Mouse (Mus musculus): ENCODE measurements around the gene Usp15.
A peak's percentile ranks its signal among the peaks of the same experiment; 100 is the strongest.
"Not testable (repeated sequence)": the region's sequence is repeated elsewhere in the genome, so short reads cannot be mapped to it uniquely, and the experiment has no call there.

Gene Usp15

DNA sequence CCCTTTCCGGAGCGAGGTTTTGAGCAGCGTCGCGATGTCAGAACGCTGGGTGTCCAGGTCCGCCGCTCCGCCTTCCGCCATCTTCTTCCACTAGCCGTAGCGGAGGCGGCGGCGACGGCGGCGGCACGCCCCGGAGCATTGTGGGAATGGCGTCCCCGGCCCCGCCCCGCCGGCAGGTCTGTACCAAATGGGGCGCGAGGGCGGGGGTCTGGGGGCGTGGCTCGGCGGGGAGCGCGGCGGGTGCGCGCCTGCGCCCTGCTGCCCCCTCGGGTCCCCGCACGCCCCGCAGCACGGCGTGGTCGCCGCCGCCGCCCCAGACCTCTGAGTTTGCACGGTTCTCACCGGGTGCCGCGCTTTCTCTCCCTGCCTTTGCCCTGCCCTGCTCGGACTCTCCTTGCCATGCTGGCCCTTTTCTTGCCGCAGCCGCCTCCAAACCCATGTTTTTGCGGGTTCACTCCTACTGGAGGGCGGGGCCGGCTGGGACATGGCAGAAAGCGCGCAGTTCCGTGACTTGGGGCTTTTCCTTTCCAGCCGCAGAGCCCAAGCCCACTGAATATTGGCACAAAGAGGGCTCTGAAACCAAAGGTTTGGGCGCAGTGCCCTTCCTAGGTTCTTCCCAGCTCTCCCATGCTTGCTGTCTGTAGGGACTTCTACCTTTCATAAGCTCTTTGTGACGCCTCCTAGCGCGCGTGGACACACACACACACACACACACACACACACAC is at the start of gene Usp15:
Gene Usp15, minus strand, starts transcription at position 161 of the 725 bp plus-strand sequence.
- peak; percentile 88 for DNase-seq (ENCODE audit: low spot score in 2 of 2)

DNA sequence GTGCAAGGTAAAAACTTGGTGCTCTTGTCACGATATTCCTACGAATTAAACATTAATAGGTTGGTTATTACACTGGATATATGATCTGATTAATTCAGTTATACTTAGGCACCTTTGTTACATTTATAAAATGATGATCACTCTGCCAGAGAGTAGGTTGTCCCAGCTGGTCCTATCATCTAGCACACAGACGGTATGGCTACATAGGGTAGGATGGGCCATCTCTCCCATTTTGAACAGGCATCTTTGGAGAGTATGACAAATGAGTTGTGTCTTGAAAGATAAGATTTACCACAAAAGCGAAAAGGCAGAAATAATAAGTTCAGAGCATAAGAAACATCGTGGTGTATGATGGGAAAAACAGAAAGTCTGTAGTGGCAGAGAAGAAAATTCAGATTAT is 32.6 kb upstream of the Usp15 start:
- DNase-seq (ENCODE audit: low spot score in 2 of 2): no peak

DNA sequence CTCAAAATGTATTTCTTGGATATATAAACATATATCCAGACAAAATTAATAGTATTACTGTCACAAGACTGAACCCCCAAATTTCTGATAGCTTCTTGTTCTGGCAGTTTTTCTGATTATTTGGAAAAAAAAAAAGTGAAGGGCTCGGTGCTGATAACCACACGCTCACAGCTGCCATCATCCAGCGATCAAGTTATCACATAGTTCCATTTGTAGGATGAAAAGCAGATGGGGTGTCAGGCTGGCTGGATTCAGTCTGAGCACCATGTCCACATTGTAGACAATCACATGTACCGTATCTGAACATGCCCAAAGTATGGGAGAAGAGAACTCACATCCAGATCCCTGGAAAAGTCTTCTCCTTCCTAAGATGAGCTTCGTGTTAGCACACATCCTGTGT is 26.0 kb upstream of the Usp15 start:
- no peak for DNase-seq (ENCODE audit: low spot score in 2 of 2)

DNA sequence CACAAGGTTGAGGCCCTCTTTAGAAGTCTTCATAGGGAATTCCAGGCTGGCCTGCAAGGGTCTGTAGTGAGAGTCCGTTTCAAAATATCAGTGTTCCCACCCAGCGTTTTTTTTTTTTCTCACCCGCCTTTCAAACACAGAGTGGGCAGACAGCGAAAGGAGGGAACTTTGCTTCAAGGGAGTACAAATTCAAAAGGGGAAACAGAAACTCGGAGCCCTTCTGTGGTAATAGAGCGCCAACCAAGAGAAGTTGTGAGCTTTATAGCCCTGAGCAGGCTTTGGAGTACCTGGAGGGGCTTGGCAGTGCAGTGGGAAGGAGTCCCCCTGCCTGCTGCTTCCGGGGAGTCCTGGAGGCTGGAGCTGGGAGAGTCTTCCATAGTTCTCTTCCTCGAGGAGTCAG is 12.7 kb upstream of the Usp15 start:
- DNase-seq (ENCODE audit: low spot score in 2 of 2): no peak

DNA sequence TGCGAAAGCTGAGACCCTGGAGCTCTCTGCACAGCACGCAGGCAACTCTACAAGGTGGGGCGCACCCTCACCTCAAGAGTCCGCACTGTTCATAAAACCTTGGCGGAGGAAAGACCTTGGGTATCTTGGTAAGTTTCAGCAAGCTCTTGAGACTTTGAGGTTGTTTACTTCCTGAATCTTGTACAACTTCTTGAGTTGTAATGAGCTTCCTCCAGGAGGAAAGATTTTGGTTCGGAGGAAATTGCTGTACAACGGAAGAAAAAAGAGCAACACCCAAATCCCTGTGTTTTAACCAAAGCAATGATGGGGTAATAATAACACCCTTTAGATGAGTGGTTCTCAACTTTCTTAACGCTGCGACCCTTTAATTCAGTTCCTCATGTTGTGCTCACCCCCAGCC is 11.5 kb upstream of the Usp15 start:
- DNase-seq (ENCODE audit: low spot score in 2 of 2): no peak

DNA sequence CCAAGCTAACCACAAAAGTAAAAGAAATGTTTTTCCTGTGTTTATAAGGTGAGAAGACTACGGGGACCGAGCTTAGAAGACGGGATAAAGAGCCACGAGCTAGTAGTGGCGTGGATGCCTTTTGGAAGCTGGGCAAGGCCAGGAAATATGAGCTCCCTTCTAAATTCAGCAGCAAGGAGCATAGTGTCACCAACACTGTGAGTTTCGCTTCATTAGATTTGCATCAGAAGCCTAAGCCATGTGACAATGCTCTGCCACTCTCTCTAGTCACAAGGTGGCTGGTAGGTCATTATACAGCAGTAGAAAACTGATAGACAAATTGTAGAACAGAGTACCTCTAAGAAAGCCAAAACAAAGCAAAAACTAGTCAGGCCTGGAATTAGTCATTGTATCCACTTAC is 9.3 kb upstream of the Usp15 start:
- no peak for DNase-seq (ENCODE audit: low spot score in 2 of 2)

DNA sequence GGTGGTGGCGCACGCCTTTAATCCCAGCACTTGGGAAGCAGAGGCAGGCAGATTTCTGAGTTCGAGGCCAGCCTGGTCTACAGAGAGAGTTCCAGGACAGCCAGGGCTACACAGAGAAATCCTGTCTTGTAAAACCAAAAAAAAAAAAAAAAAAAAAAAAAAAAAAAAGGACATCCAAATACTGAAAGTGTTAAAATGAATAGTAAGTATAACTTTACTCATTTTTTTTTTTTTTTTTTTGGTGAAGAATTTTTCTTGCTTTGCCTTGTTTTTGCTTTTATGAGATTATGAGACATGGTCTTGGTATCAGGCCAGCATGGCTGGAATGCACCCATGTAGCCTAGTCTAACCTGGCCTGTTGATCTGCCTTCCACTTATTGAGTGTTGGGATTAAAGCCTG is 8.6 kb upstream of the Usp15 start:
- DNase-seq (ENCODE audit: low spot score in 2 of 2): not testable (repeated sequence)

DNA sequence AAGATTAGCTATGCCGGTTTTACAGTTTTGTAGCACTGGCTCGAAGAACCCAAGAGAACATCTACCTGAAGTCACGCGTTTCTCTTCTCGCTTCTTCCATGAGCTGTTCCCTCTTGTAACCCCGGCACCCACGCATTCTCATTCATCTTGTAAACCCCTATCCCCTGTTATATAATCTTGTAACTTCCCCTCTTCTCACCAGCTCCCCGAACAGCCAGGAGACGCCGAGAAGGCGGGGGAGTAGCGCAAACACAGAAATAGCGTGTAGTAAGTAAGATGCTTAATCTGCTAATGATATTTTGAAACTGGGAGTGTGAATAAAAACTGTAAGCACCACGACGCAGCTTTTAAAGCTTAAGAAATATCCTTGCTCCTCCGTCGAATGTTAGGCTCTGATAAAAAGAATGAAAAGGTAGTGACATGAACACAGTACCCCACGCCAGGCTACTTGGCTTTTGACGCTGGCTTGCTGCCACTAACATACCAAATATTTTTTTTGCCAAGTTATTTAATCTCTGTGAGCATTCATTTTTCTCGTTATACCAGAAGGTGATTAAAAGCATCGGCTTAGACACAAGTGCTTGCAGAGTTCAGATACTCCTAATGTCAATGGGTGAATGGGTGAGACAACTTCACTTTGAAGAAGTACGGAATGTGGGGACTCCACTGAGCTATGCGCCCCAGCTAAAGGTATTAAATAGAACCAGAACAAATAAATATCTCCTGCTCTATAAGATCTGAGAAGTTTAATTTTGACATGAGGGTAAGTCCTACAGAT is 5.4 kb upstream of the Usp15 start:
- DNase-seq (ENCODE audit: low spot score in 2 of 2): peak in 1 of 2 experiments; percentile 32

DNA sequence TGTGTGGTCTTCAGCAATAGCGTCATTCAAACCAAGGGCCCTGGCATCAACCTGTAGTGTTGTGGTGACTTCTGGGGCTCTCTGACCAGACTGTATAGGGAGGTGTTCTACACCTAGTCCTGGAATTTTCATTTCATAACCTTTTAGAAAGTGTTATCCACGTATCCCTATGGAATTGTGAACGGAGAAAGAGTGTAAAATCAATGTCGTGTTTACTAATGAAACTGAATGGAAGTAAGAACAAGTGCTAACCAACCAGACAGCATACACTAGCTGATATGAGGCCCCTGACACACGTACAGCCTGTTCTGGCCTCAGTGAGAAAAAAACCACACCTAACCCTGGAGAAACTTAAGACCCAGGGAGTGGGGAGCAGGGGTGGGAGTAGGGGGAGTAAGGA is 4.6 kb upstream of the Usp15 start:
- DNase-seq (ENCODE audit: low spot score in 2 of 2): no peak

DNA sequence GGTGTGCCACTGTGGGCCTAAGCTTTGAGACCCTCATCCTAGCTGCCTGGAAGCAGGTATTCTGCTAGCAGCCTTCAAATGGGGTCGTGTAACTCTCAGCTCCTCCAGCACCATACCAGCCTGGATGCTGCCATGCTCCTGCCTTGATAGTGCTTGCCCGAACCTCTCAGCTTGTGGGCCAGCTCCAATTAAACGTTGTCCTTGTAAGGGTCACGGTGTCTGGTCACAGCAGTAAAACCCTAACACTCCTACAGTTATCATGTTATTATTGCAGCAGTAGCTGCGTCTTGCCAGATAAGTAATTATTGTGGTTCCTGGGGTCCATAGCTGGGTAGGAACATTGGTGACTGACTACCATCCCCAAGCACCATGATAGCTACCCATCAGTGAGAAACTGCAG is 4.2 kb upstream of the Usp15 start:
- no peak for DNase-seq (ENCODE audit: low spot score in 2 of 2)

DNA sequence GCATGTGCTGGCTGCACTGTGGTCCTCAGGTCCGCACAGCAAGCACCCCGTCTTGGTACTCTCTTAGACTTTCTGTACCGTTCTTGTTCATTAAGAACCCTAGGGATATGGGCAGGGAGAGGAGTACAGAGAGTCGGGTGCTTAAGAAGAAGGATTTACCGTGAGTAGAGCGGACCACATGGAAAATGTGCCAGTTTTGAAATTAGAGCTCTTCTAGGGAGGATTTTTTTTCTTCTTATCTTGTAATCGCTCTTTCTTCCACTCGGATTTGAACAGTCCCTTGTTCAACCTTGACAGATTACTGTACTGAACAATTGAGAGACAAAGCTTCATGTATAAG is 3.5 kb upstream of the Usp15 start:
- DNase-seq (ENCODE audit: low spot score in 2 of 2): no peak

DNA sequence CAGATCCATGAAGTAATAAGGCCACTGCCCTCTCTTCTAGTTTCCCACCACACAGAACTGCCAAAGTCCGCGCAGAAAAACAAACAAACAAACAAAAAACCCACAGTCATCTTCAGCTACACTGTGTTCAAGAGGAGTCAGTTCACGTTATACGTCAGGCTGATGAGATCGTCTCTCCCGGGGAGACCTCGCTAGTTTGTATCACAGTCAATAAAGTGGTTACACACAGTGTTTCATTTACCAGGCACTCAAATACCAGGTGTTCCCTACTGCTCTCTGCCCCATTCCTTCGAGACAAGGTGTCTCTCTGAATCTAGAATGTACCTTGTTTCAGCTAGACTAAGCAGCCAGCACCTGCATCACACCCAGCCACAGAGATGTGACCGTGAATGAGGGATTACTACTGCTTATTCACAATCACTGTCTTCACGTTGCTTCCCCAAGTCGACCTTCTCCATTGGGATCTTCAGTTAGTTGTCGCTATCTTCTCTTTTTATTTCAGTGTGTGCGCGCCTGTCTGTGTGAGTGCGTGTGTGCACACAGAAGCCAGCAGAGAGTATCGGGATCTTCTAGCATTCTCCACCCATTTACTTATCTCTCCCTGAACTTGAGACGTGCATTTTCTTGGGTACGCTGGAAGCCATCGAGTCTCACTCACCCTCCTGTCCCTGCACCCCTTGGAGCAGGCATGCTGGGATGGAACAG is 3.0 kb upstream of the Usp15 start:
- DNase-seq (ENCODE audit: low spot score in 2 of 2): no peak

DNA sequence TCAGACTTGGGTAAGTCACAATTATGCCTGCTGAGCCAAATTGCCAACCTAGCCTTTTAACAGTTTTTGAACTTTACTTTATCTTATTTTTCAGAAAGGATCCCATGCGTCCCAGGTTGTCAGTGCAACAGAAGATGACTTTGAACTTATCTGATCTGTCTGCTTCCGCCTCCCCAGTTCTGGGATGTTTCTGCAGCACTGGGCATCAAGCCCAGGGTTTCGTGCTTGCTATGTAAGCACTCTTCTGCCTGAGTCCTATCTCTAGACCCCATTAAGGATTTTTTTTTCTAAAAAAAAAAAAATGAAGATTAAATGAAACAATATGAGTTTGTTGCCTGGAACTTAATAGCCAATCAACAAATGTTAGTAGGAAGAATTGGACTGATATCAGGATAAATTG is 2.3 kb upstream of the Usp15 start:
- DNase-seq (ENCODE audit: low spot score in 2 of 2): no peak

DNA sequence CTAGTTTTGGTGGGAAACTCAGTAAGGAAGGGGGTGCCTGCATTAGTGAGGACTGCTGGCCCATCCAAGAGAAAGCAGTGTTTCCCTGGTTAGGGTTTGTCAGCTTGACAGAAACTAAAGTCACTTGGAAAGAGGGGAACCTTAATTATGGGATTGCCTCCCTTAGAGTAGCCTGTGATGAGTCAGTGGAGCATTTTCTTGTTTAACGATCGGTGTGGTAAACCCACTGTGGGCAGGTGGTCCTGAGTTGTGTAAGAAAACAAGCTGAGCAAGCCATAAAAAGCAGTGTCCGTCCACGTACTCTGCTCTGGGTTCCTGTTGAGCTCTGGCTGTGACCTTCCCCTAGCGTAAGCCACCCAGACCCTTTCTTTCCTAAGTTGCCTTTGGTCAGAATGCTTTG is 1.4 kb upstream of the Usp15 start:
- DNase-seq (ENCODE audit: low spot score in 2 of 2): no peak

DNA sequence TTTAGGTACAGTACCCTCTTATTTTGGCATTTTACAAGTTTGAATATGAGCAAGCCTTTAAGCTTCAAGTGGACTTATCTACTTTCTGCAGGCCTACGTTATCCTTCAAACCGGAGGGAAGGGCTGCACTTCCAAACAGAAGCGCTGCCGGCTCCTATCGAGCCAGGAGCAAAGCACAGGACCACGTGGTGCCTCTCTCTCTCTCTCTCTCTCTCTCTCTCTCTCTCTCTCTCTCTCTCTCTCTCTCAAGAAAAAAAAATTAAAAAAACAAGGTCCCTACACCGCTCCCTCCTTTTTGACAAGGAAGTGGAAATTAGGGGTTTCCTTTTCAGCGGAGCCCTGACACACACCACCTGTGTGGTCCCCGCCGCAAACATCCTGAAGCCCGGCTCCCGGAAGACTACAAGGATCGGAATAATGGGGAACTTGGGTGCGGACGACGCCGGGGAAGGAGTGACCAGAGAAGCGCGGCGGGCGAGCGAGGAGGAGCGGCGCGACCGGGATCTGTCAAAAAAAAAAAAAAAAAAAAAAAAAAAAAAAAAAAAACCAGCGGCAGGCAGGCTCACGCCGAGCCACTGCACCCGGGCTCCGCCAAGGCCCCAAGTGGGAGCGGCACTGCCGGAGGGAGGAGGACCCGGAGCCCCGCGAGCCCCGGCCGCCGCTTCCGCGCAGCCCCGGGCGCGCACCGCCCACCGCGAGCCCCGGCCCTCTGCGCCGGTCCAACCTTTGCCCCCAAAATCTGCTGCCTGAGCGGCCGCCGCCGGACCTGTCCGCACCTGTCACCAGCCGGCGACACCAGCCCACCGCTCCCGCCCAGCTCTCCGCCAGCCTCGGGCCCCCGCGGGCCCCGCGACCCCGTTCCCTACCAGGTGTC is 597 bp downstream of the Usp15 start:
- peak in 1 of 2 experiments; percentile 17 for DNase-seq (ENCODE audit: low spot score in 2 of 2)

DNA sequence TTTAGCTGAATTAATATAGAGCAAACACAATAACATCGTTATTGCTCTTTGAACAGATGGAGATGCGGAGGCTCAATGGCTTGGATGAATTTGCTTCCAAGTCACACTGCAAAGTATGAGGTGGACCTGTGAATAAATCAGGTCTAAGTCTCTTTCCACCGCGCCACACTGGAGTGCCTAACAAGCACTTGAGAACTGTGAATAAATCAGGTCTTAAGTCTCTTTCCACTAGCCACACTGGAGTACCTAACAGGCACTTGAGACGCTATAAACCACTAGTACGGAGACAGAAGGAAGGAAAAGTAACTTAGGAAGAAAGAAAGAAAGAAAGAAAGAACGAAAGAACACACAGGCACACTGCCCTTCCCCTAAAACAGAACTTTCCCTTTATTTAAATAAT is 1.3 kb downstream of the Usp15 start:
- DNase-seq (ENCODE audit: low spot score in 2 of 2): no peak

DNA sequence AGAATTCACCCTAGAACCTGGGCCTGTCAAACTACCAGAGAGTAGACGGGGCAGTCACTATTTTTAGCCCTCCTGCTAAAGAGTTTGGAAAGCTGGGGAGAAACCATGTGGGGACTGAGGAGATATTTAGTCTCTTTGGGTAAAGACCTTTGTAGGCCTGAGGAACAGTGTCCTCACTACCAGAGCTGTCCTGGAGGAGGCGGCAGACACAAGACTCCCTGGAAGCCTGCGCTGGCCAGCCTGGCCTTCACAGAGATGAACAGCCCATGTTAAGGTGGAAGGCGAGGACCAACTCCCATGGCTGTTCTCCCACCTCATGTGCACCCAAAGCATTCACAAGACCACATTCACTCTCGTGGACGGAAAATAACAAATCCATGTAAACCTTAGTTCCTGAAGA is 5.8 kb downstream of the Usp15 start:
- no peak for DNase-seq (ENCODE audit: low spot score in 2 of 2)

DNA sequence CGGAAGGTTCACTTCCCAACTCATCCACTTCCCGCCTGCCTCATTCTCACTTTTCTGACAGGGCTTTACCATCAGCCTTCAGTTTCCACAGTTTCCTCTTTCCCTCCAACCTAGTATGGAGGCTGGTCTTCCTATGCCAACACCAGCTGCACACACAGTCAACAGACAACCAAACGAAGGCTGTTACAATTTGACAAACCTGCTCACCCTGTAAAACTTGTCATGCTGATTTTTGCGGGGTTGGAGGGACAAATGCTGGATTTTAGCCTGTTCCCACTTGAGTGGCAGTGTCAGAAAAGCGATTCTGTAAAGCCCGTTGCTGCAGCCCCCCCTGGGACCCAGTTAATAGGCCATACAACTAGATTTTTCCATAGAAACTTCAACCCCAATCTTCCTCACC is 9.5 kb downstream of the Usp15 start:
- no peak for DNase-seq (ENCODE audit: low spot score in 2 of 2)

DNA sequence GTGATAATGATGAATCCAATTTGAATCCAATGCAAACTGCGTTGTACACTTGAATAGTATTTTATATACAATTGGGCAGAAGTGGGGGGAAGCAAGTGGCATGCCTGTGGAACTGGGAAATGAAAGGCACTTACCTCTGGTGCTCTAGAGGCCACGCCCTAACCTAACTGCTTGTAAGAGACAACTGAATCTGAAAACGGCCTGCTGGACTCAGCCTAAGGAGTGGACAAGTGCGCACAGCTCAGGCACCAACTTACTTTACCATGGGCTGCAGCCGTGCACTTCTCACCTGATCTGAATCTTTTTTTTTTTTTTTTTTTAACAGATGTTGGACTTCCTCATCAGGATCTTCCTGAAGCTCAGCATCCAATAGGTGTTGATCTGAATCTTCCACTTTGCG is 10.9 kb downstream of the Usp15 start:
- DNase-seq (ENCODE audit: low spot score in 2 of 2): no peak

DNA sequence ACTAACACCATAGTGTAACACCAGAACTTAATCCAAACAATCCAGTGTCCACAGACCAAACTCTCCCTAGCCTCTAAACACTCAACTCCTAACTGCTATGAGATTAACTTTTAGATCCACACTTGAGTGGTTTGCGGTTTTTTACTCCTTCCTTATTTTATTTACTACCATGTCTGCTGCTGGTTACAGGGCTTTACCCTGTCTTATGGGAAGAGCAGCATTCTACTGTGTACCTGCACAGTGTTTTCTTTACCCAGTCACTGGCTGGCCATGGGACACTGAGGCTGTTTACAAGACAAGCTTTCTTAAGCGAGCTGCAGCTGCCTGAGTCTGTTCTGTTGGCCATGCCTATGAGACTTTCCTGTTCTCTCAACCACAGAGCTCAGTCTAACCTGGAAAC is 13.1 kb downstream of the Usp15 start:
- DNase-seq (ENCODE audit: low spot score in 2 of 2): no peak

DNA sequence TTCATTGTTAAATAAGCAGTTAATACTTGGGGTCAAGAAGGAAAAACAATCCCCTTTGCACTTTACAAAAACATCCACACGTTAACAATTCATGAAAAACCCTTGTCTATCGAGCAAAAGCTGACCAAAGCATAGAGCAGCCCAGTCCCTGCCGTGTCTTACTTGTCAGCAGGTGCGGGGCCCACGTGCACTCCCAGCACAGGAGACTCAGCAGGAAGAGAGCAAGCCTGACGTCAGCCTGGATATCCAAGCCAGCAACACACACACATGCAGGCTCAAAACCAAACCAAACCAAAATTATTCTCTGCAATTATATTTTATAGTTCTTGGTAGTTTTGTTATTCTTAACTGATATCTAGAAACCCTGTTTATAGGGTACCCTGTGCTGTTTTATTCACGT is 13.6 kb downstream of the Usp15 start:
- DNase-seq (ENCODE audit: low spot score in 2 of 2): peak; percentile 56 to 73

DNA sequence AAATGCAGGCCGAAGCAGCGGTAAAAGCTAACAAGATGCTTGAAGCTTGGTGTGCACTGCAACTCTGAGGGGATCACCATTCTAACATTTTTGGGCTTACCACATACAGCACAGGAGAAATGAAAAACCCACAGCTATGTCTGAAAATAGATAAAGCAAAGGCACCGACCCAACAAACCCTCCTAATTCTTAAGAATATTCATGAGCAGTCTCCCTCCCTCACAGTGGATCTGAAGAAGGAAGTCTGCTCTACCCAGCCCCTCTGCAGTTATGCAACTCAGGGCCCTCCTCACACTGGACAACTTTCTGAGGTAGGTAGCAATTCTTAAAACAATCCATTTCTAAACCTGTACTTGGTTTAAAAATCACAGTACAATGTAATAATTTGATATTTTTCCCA is 14.4 kb downstream of the Usp15 start:
- DNase-seq (ENCODE audit: low spot score in 2 of 2): peak in 1 of 2 experiments; percentile 39

Measured in right cerebral cortex, postnatal 36 days (tissue).